Mouse (Mus musculus) CH12.LX (cell line): ENCODE data around the gene Pcdh17. TPM values are rescaled to one million over a fixed set of nuclear protein-coding genes. Genes with fewer than 3 reads are reported as not detected.

Source experiments
- DNase-seq: peaks from one replicate; pipeline ENCODE4 v3.0.0-alpha.2; 2013; ENCODE audit errors: extremely low read depth
- H3K27ac ChIP-seq: 2 replicates; pipeline ENCODE4 v1.5.1; 2012; ENCODE audit warnings: low read depth, mild to moderate bottlenecking, control low read depth, moderate library complexity; ENCODE audit not compliant: insufficient read depth
- H3K27me3 ChIP-seq: replicated peaks from 2 replicates; pipeline ENCODE3; 2012; ENCODE audit warnings: inconsistent platforms
- H3K36me3 ChIP-seq, 2 experiments: replicated peaks in 1 of 2; 2 replicates each; pipeline versions ENCODE3 to v1.6.1; 2012; ENCODE audit warnings: inconsistent platforms in 1 of 2, low read length in 1 of 2, mild to moderate bottlenecking in 1 of 2, mixed read lengths in 1 of 2, moderate library complexity in 1 of 2; ENCODE audit not compliant: control insufficient read depth in 1 of 2, insufficient read depth in 1 of 2
- H3K4me1 ChIP-seq, 2 experiments: 2 replicates each; pipeline ENCODE4 v1.6.1; 2012; ENCODE audit warnings: inconsistent platforms in 1 of 2, moderate library complexity in 1 of 2; ENCODE audit not compliant: insufficient read depth in 2 of 2, control insufficient read depth in 1 of 2
- H3K4me2 ChIP-seq: 2 replicates; pipeline ENCODE4 v1.6.1; 2012; ENCODE audit warnings: low read depth, mild to moderate bottlenecking, control low read depth; ENCODE audit not compliant: poor library complexity, insufficient read depth, severe bottlenecking
- H3K4me3 ChIP-seq, 3 experiments: fragments of 150-350 bp in 1 of 3; sonication (generic) in 1 of 3; replicated peaks in 1 of 3; 2 replicates each; pipeline versions ENCODE3 to v1.5.1; 2011 to 2012; ENCODE audit warnings: low read depth in 2 of 3, low read length in 2 of 3, mild to moderate bottlenecking in 2 of 3, moderate library complexity in 2 of 3, control low read depth in 1 of 3, improper control_type of control experiment in 1 of 3, inconsistent platforms in 1 of 3, mixed read lengths in 1 of 3; ENCODE audit not compliant: poor library complexity in 1 of 3
- H3K79me2 ChIP-seq: replicated peaks from 2 replicates; pipeline ENCODE4 v1.6.1; 2012; ENCODE audit warnings: mild to moderate bottlenecking, moderate library complexity; ENCODE audit not compliant: control insufficient read depth, poor library complexity, insufficient read depth, severe bottlenecking; ENCODE audit errors: extremely low read depth
- H3K9ac ChIP-seq: 2 replicates; pipeline ENCODE4 v1.6.1; 2012; ENCODE audit warnings: low read depth, mild to moderate bottlenecking, control low read depth, moderate library complexity; ENCODE audit not compliant: insufficient read depth
- H3K9me3 ChIP-seq: replicated peaks from 2 replicates; pipeline ENCODE3; 2012; ENCODE audit warnings: low read length, inconsistent platforms, mixed read lengths
- BHLHE40 ChIP-seq: IDR thresholded peaks from 2 replicates; pipeline ENCODE4 v1.6.1; 2011; ENCODE audit warnings: mild to moderate bottlenecking, low read depth, low read length, improper control_type of control experiment
- CHD2 ChIP-seq: IDR thresholded peaks from 2 replicates; pipeline ENCODE4 v1.6.1; 2011; ENCODE audit warnings: low read length, improper control_type of control experiment
- CTCF ChIP-seq, 2 experiments: IDR thresholded peaks in 1 of 2; conservative IDR thresholded peaks in 1 of 2; 2 replicates each; pipeline ENCODE4 v1.5.1; 2011 to 2012; ENCODE audit warnings: low read depth in 2 of 2, low read length in 2 of 2, improper control_type of control experiment in 1 of 2, inconsistent platforms in 1 of 2, mild to moderate bottlenecking in 1 of 2, moderate library complexity in 1 of 2
- E2F4 ChIP-seq: IDR thresholded peaks from 2 replicates; pipeline ENCODE4 v1.6.1; 2011; ENCODE audit warnings: low read depth, low read length, improper control_type of control experiment; ENCODE audit not compliant: insufficient replicate concordance
- EP300 ChIP-seq: IDR thresholded peaks from 2 replicates; pipeline ENCODE4 v1.6.1; 2011; ENCODE audit warnings: low read length, improper control_type of control experiment
- HCFC1 ChIP-seq: IDR thresholded peaks from 2 replicates; pipeline ENCODE4 v1.6.1; 2012; ENCODE audit warnings: low read depth, mild to moderate bottlenecking, inconsistent platforms, low read length, improper control_type of control experiment
- IRF4 ChIP-seq: IDR thresholded peaks from 2 replicates; pipeline ENCODE4 v1.6.1; 2014; ENCODE audit warnings: low read depth, mild to moderate bottlenecking, inconsistent platforms, low read length, improper control_type of control experiment
- KAT2A ChIP-seq: IDR thresholded peaks from 2 replicates; pipeline ENCODE4 v1.6.1; 2012; ENCODE audit warnings: low read length, improper control_type of control experiment, inconsistent platforms; ENCODE audit not compliant: insufficient replicate concordance
- MAFK ChIP-seq: IDR thresholded peaks from 2 replicates; pipeline ENCODE4 v1.6.1; 2011; ENCODE audit warnings: low read length, improper control_type of control experiment; ENCODE audit not compliant: insufficient replicate concordance
- MAZ ChIP-seq: IDR thresholded peaks from 2 replicates; pipeline ENCODE4 v1.6.1; 2012; ENCODE audit warnings: low read depth, mild to moderate bottlenecking, inconsistent platforms, low read length, improper control_type of control experiment, moderate library complexity
- MEF2A ChIP-seq: IDR thresholded peaks from 2 replicates; pipeline ENCODE4 v1.6.1; 2014; ENCODE audit warnings: low read depth, mild to moderate bottlenecking, inconsistent platforms, low read length, improper control_type of control experiment, borderline replicate concordance
- NRF1 ChIP-seq: IDR thresholded peaks from 2 replicates; pipeline ENCODE4 v1.6.1; 2014; ENCODE audit warnings: low read depth, mild to moderate bottlenecking, inconsistent platforms, low read length, improper control_type of control experiment, moderate library complexity
- POLR2AphosphoS2 ChIP-seq: IDR thresholded peaks from 2 replicates; pipeline ENCODE4 v1.6.1; 2011; ENCODE audit warnings: low read depth, low read length, improper control_type of control experiment
- RCOR1 ChIP-seq: conservative IDR thresholded peaks from 2 replicates; pipeline ENCODE4 v1.6.1; 2012; ENCODE audit warnings: low read depth, mild to moderate bottlenecking, inconsistent platforms, low read length, improper control_type of control experiment
- TBP ChIP-seq: conservative IDR thresholded peaks from 2 replicates; pipeline ENCODE4 v1.6.1; 2011; ENCODE audit warnings: low read depth, low read length, improper control_type of control experiment
- UBTF ChIP-seq: IDR thresholded peaks from 2 replicates; pipeline ENCODE4 v1.6.1; 2012; ENCODE audit warnings: low read depth, mild to moderate bottlenecking, inconsistent platforms, low read length, improper control_type of control experiment, moderate library complexity
- ZKSCAN1 ChIP-seq: IDR thresholded peaks from 2 replicates; pipeline ENCODE4 v1.6.1; 2012; ENCODE audit warnings: low read depth, inconsistent platforms, low read length, improper control_type of control experiment, borderline replicate concordance
- ZNF384 ChIP-seq: IDR thresholded peaks from 2 replicates; pipeline ENCODE4 v1.6.1; 2012; ENCODE audit warnings: low read depth, low read length, improper control_type of control experiment, inconsistent platforms
- dilution Hi-C: fragments of 300-500 bp; cut with MboI; formaldehyde crosslinking; loops from 2 replicates; pipeline ENCODE4 v1.14.3; 2020; ENCODE audit warnings: low sequenced_read_pairs; ENCODE audit not compliant: extremely low pct_unique_long_range_greater_than_20kb, extremely low pct_ligation_motif_present
- in situ Hi-C: fragments of 300-500 bp; cut with MboI; formaldehyde crosslinking; loops from 3 replicates; pipeline ENCODE4 v1.14.3; 2019; ENCODE audit warnings: low sequenced_read_pairs, low pct_ligation_motif_present, low pct_unique_long_range_greater_than_20kb, mixed read lengths
- polyA plus RNA-seq: library from polyadenylated mRNA; unstranded; fragments of >175 nt; gene quantifications from 2 replicates; pipeline ENCODE4 v1.2.1, GENCODE M21; 2012; ENCODE audit warnings: low read depth; ENCODE audit not compliant: insufficient read length
- total RNA-seq, 2 experiments: library from RNA; depleted of rRNA; stranded (reverse); fragments of 300-350 nt in 1 of 2; fragments of >200 nt in 1 of 2; gene quantifications; 2 replicates each; pipeline ENCODE4 v1.2.3; 2012 to 2014

Pcdh17 gene
- total and polyA plus RNA-seq, 3 experiments, result 0.19 to 0.85 (median 0.41) TPM

DNA sequence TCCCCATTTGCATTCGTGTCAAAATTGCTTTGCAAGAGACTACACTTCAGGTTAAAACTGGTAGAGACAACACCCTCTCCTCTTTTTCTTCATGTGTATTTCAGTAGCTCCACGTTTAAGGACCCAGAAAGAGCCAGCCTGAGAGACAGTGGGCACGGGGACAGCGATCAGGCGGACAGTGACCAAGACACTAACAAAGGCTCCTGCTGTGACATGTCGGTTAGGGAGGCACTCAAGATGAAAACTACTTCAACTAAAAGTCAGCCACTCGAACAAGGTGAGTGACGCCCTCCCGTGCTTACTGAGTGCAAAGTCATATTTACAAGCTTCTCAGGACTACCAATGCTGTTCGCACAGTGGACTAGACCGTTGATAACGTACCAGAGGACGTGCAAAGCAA lies 34.0 kb downstream of the Pcdh17 start:
- Histone ChIP-seq H3K4me1 (peaks cover 0 to 4% of the 10 kb centered on the region in 2 experiments; a peak in 1 of 4 replicates), H3K36me3 (no peaks in the 10 kb centered on the region), H3K4me2 (no peak overlapping the region), H3K27me3 (no peaks in the 10 kb centered on the region), H3K9ac (no peak overlapping the region), H3K4me3 (no peak overlapping the region), H3K79me2 (no peaks in the 10 kb centered on the region), H3K27ac (no peak overlapping the region), H3K9me3 (peaks cover 3% of the 10 kb centered on the region)
- in situ Hi-C loops, result no loop called here
- TF ChIP-seq ZNF384 (no peak), ZKSCAN1 (no peak), E2F4 (no peak), BHLHE40 (no peak), MEF2A (no peak), MAFK (no peak), CHD2 (no peak), UBTF (no peak), KAT2A (no peak), NRF1 (no peak), RCOR1 (no peak), HCFC1 (no peak), IRF4 (no peak), EP300 (no peak), POLR2AphosphoS2 (no peak)
- dilution Hi-C loops, result no loop called here
- DNase-seq, result no peak

DNA sequence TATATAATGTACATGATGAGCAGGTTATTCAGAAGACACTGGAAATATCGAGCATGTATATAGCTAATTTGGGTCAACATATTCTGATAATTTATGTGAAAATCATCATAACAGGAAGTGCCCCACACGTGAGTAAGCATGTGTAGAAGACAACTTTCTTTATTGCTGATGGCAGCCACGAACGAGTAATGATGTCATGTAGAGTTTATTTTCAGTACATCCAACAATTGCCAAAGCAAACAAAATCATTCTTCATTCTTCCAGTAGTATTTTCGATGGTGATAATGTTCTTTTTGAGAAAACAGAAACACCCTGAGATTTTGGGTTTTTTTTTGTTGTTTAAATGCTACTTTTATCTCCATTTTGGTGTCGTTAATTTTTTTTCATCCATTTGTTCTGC lies 37.2 kb downstream of the Pcdh17 start:
- dilution Hi-C loops, result no loop called here
- H3K27me3 ChIP-seq, result no peaks in the 10 kb centered on the region
- H3K4me2 ChIP-seq, result no peak overlapping the region
- H3K4me1 ChIP-seq, result no peaks in the 10 kb centered on the region
- peaks cover 3% of the 10 kb centered on the region for H3K9me3 ChIP-seq
- H3K4me3 ChIP-seq, result no peak overlapping the region
- H3K9ac ChIP-seq, result no peak overlapping the region
- in situ Hi-C loops, result no loop called here
- no peak for DNase-seq
- no peaks in the 10 kb centered on the region for H3K79me2 ChIP-seq
- 0 out of 2 replicates have a peak, but pooled peaks have one; percentile 9 for TF ChIP-seq BHLHE40
- no peak for TF ChIP-seq CTCF (conservative IDR thresholded peaks at IDR 0.05 in 1 of 2, IDR thresholded peaks at IDR 0.05 in 1 of 2; ENCODE audit: low read depth in 2 of 2, low read length in 2 of 2)
- no peaks in the 10 kb centered on the region for H3K36me3 ChIP-seq
- no peak overlapping the region for H3K27ac ChIP-seq

DNA sequence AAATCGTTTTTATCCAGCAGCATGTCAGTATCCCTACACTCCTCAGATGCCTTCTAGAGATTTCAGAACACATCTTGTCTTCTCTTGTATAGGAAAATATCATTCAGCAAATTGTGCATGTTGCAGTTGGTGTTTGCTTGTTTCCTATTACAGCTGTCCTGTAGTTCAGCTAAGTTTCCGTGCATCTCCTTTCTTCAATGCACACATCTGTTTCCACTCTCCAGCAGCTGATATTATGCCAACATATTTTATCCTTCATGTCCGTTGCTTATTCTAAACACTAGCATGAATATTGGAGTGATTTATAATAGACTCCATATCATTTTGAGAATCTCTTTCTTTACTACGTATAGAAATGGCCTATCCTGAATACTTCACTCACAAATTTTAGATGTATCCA lies 41.0 kb downstream of the Pcdh17 start:
- Histone ChIP-seq H3K36me3 (no peaks in the 10 kb centered on the region), H3K4me3 (no peak overlapping the region), H3K9me3 (peaks cover 2% of the 10 kb centered on the region), H3K27me3 (no peaks in the 10 kb centered on the region), H3K79me2 (no peaks in the 10 kb centered on the region), H3K27ac (no peak overlapping the region), H3K9ac (no peak overlapping the region), H3K4me2 (no peak overlapping the region), H3K4me1 (no peaks in the 10 kb centered on the region)
- no peak for DNase-seq
- in situ Hi-C loops, result no loop called here
- no peak for TF ChIP-seq MAFK
- TF ChIP-seq MEF2A, result no peak
- TF ChIP-seq E2F4, result no peak
- no peak for TF ChIP-seq ZKSCAN1
- no peak for TF ChIP-seq MAZ
- TF ChIP-seq KAT2A, result no peak
- no peak for TF ChIP-seq TBP
- dilution Hi-C loops, result no loop called here
